Mouse (Mus musculus) G1E-ER4 (cell line): ENCODE results near the gene Pdhb. TPM values are rescaled to one million over a fixed set of nuclear protein-coding genes. Genes with fewer than 3 reads are reported as not detected.

Experiments used
- GATA1 ChIP-seq: IDR thresholded peaks from one replicate; pipeline ENCODE4 v1.8.0; 2012; ENCODE audit warnings: low read length, inconsistent platforms
- polyA plus RNA-seq: library from polyadenylated mRNA; stranded (reverse); fragments of >175 nt; gene quantifications from 2 replicates; pipeline ENCODE4 v1.2.3, GENCODE M21; 2012

Gene Pdhb
- polyA plus RNA-seq, 1 experiment = 139 TPM

GRCm38 (mm10) chr14:8154072-8154471, 18.8 kb downstream of the Pdhb start:
- TF ChIP-seq GATA1 = no peak

GRCm38 (mm10) chr14:8151757-8152156, 21.1 kb downstream of the Pdhb start:
- TF ChIP-seq GATA1 = no peak

DNA sequence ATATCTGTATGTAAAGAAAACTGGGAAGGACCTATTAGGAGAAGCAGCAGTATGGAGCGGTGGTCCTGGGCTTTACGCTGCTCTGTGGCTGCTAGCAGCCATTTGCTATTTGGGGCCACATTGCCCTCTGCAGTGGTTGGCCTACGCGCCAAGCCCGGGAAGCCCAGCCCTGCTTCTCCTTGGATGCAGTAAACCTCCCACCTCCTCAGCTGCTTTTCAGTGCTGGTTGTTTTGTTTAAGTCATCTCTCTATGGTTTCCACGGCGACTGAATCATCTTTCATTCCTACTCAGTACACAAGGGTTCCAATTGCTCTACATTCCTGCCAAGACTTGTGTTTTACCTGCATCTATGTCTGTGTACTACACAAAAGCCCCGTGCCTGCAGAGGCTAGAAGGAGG, 24.0 kb downstream of the Pdhb start:
- no peak for TF ChIP-seq GATA1

DNA sequence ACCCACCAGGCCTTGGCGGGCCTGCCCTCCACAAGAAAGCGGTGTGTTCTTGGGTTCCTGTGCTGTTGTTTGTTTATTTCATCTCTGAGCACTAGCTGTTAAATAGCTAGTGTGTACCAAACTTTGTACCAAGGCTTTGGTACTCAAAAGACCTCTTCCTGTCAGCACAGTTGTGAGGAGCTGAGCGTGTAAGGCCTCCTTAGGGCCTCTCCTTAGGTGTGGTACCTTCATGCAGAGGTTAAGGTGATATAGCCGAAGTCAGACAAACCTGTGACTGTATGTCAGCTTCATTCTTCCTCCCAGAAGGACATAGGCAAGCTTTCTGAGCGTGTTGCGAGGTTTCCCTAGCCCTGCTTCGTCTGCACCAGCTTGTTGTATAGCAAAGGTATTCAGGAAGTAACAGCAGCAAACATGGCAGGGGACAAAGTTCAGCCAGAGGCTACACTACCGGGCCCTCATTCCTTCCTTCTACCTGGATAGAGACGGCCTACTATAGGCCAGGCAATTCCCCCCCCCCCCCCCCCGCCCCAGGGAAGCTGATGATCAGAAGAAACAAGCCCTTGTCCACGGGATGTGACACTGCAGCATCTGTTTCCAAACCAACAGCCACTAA, 26.1 kb downstream of the Pdhb start:
- TF ChIP-seq GATA1 = no peak

DNA sequence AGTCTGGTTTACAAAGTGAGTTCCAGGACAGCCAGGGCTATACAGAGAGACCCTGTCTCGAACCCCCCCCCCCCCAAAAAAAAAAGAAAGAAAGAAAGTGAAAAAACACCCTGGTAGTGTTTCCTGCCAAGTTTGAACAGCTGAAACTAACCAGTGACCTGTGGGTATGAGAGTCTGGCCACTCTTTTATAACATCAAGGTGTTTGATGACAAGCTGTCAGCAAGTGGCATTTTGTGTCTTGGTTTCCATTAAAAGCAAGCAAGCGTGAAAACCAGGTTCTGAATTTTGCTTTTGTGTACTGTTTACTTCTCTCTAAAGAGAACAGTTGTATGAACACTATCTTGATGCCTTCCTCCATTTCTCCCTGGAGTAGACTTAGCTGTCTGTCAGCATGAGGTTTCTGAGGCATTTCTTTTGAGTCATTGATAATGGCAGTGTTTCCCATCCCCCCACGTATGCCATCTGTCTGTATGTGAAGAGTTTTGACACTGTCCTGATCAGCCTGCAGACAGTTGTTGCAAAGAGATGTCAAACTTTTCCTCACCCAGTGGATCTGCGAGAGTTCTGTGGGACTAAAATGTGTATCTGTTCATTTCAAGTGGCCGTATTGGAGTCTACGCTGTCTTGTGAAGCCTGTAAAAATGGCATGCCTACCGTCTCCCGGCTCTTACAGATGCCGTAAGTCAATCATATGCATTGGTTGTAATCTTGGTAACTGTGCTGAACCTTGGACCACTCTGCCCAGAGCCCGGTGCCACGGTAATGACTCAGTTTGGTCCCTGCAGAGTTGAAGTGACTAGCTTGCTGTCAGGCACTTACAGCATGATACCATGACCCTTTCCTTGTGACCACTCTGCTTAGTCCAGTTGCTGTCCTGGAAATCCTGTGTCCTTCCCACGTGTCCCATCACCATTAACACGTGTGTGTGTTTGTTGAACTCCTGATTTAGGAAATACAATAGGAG, 26.9 kb downstream of the Pdhb start:
- TF ChIP-seq GATA1 = no peak

DNA sequence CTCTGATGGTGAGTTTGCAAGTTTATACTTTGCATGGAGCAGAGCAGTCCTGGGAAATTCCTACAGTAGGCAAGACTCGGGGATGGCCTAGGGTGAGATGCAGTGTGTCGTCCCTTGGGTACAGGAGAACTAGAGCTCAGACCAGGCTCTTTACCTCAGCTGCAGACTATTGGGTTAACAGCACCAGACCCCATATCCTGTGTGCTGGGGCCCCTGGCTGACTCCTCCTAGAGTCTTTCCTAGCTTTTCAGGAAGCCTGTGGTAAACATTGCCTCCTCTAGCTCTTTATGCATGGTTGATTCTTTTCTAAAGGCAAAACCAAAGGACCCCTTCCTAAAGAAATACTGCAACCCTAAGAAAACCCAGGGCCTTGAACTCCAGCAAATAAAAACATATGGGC, 31.7 kb downstream of the Pdhb start:
- no peak for TF ChIP-seq GATA1

DNA sequence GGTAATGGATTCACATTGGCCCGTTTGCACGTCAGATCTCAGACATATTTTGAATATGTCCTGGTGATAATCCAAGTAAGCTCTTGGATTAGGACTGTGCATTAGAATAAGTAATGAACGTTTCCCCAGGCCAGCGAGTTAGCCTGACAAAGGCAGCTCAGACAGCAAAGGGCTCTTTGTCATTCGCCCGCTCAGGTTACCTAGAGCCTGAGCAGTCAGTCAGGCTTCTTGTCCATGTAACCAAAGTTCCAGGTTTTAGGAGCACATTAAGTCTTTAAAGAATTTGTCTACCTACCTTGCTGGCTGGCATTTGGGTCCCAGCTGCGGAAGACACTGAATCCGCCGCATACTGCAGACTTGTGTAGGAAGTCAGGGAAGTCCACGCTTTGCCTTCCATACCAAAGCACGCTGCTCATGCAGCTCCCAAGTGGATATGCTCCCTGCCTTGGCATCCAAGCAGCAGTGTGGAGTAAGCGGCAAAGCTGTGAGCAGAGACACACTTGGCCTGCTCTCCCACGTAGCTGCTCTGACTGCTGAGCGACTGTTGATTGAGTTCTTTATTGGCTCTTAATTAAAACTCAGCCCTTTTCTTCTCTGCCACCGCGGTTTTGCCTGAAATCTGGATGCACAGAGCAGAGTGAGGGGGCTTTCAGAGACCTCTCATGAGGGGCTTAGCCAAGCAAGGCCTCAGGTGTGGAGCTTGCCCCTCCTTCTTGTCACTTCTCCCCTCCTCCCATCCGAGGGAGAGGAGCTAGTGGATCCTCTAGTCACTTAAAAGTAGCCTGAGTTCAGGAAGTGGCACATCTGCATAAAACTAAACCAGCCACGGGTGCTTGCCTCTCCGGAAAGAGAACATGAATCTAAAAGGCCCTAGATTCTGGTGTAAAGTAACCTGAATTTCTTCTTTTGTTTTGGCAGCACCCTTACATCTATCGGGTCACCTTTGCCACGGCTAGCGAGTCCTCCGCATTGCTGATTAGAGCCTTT, 32.8 kb downstream of the Pdhb start:
- no peak for TF ChIP-seq GATA1

GRCm38 (mm10) chr14:8135130-8135529, 37.7 kb downstream of the Pdhb start:
- TF ChIP-seq GATA1 = no peak

DNA sequence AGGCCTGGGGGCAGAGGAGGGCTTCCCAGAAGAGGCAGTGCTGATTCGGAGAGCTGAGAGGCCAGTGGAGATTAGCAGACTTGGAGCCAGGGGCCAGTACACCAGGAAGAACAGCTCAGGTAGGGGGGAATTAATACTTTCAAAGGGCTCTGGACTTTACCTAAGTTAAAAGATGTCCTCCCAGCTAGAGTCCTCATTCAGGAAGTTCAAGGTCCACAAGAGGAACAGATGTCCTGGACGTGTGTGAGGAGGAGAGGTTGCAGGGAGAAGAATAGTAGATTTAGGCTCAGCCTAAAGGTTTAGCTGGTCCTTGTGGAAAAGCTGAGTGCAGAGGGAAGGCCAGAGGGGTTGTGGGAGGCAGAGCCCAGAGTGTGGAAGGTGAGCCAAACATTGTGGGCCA, 38.6 kb downstream of the Pdhb start:
- TF ChIP-seq GATA1 = no peak

DNA sequence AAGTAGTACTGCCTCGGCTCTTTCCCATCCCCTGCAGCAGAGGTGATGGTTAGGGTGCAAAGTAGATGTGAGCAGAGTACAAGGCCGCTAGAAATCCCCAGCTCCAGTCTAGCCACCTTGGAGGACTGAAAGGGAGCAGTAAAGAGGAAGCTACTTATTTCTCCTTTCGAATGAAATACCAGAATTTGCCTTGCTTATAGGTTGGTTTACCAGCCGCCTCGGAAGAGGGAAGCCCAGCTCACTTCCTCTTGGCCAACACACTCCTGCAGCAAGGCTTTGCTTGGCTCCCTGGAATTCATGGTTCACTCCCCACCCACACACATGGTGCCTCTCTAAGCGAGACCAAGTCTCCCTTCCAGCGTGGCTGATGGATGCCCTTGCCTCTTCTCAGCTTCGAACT, 40.0 kb downstream of the Pdhb start:
- TF ChIP-seq GATA1 = no peak

DNA sequence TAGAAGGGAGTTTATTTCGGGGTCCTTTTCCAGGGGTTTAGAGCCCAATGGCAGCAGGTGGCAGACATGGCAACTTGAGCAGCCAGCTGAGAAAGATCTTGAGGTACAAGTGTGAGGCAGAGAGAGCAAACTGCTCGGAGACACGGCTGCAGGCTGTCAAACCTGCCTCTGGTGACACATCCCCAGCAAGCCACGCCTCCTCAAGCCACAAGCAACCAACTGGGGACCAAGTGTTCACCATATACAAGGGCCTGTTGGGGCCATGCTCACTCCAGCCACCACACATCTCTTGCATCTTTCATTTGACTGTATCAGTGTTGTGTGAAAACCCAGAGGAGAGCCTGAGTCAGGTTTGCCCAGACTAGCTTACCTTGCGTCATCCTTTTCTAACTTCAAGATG, 44.9 kb downstream of the Pdhb start:
- TF ChIP-seq GATA1 = no peak

GRCm38 (mm10) chr14:8124046-8124881, 48.6 kb downstream of the Pdhb start:
- TF ChIP-seq GATA1 = no peak

GRCm38 (mm10) chr14:8123141-8123540, 49.7 kb downstream of the Pdhb start:
- TF ChIP-seq GATA1 = no peak

GRCm38 (mm10) chr14:8119904-8120303, 52.9 kb downstream of the Pdhb start:
- no peak for TF ChIP-seq GATA1

DNA sequence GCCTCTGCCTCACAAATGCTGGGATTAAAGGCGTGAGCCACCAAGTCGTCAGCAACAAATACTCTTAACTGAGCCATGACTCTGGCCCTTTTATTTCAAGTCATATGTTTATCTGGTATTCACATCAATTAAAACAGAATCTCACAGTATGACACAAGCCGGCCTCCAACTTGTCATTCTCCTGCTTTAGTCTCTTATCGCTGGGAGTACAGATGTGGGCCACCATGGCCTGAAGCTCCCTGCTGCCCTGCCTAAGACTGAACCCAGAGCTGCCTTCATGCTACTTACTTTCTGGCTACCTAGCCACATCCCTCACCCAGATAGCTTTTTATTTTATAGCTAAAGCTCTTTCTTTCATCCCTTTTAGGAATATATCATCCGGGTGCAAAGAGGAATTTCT, 53.4 kb downstream of the Pdhb start:
- TF ChIP-seq GATA1 = no peak

DNA sequence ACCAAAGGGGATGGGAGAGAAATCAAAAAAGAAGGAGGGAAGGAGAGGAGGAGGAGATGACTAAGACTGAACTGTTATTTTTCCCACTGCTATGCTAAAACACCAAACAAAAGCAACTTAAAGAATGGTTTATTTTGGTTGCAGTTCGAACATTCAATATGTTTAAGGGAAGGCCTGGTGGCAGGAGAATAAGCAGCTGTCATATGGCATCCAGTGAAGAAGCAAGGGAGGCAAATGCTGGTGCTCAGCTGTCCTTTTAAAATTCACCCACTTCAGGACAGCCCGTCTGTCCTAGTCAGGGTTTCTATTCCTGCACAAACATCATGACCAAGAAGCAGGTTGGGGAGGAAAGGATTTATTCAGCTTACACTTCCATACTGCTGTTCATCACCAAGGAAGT, 55.5 kb downstream of the Pdhb start:
- no peak for TF ChIP-seq GATA1

Other genes starting within 250 kb of the Pdhb start
- not detected in 2 replicates for gene Gm45521, start 215.7 kb downstream of the Pdhb start, polyA plus RNA-seq
- gene Dnase1l3, start 178.5 kb downstream of the Pdhb start, polyA plus RNA-seq = not detected in 2 replicates
- gene Abhd6, start 170.1 kb downstream of the Pdhb start, polyA plus RNA-seq = not detected in 2 replicates
- gene Rpp14, start 92.7 kb downstream of the Pdhb start, polyA plus RNA-seq = 3.7 and 6.3 TPM in 2 replicates
- 2.6 and 3.4 TPM in 2 replicates for gene Pxk, start 74.8 kb downstream of the Pdhb start, polyA plus RNA-seq
- gene Kctd6, start 41.1 kb upstream of the Pdhb start, polyA plus RNA-seq = 0.98 and 1.1 TPM in 2 replicates
- gene Acox2, start 86.3 kb upstream of the Pdhb start, polyA plus RNA-seq = not detected in 2 replicates
- not detected in 2 replicates for gene Fam107a, start 145.0 kb upstream of the Pdhb start, polyA plus RNA-seq
- not detected in 2 replicates for gene Oit1, start 205.7 kb upstream of the Pdhb start, polyA plus RNA-seq